Mouse (Mus musculus) adrenal gland, postnatal 4 days (tissue): ENCODE data around the gene Thnsl1. TPM values are rescaled to one million over a fixed set of nuclear protein-coding genes. Genes with fewer than 3 reads are reported as not detected.
A peak's percentile ranks its signal among the peaks of the same experiment; 100 is the strongest.

Experiments used
- DNase-seq, 2 experiments: peaks; one replicate each; pipeline ENCODE4 v3.0.0; 2021 to 2022; ENCODE audit warnings: low spot score in 2 of 2, mixed read lengths in 2 of 2
- long read RNA-seq, 2 experiments: library from polyadenylated mRNA; stranded (forward); transcript quantifications; one replicate each; pipeline ENCODE4 v2.0.0; 2021
- total RNA-seq, 2 experiments: library from RNA; stranded (reverse); gene quantifications; 2 replicates each; pipeline ENCODE4 v1.2.3; 2021

The Thnsl1 gene
- 1 to 10 TPM; 6.5 to 7.3 TPM for total RNA-seq
- long read RNA-seq, experiment 1, partial matches to known transcripts = 0 of 7 reads
- long read RNA-seq, experiment 1, other reads (novel, unspliced or antisense) = 4 of 7 reads
- long read RNA-seq, experiment 2, transcript Thnsl1-201 (3 exons, 3,899 nt) = major isoform, 15 of 18 reads
- long read RNA-seq, experiment 2, partial matches to known transcripts = 0 of 18 reads
- long read RNA-seq, experiment 2, other reads (novel, unspliced or antisense) = 2 of 18 reads

- peak; percentile 96 to 97 for DNase-seq
Measured at GRCm38 (mm10) chr2:21204912-21205830, at the start of gene Thnsl1, which contains the start of gene Enkur. TSS of gene Thnsl1 (plus strand) at chr2:21205724. TSS of gene Enkur (minus strand) at chr2:21205365.

GRCm38 (mm10) chr2:21164296-21164695, 41.2 kb upstream of the Thnsl1 start:
- no peak for DNase-seq

- no peak for DNase-seq
Measured at GRCm38 (mm10) chr2:21167916-21168315, 37.6 kb upstream of the Thnsl1 start.

- DNase-seq = no peak
Measured at GRCm38 (mm10) chr2:21172797-21173196, 32.7 kb upstream of the Thnsl1 start.

- no peak for DNase-seq
Measured at GRCm38 (mm10) chr2:21179136-21179535, 26.4 kb upstream of the Thnsl1 start.

GRCm38 (mm10) chr2:21182811-21183210, 22.7 kb upstream of the Thnsl1 start:
- DNase-seq = no peak

GRCm38 (mm10) chr2:21187576-21187975, 17.9 kb upstream of the Thnsl1 start:
- DNase-seq = peak; percentile 27 to 37

GRCm38 (mm10) chr2:21188610-21189009, 16.9 kb upstream of the Thnsl1 start:
- DNase-seq = no peak

- no peak for DNase-seq
Measured at GRCm38 (mm10) chr2:21191232-21191631, 14.3 kb upstream of the Thnsl1 start.

GRCm38 (mm10) chr2:21195233-21195632, 10.3 kb upstream of the Thnsl1 start:
- DNase-seq = no peak

- no peak for DNase-seq
Measured at GRCm38 (mm10) chr2:21199051-21199450, 6.5 kb upstream of the Thnsl1 start.

GRCm38 (mm10) chr2:21202754-21203153, 2.8 kb upstream of the Thnsl1 start:
- no peak for DNase-seq

GRCm38 (mm10) chr2:21205831-21206159, 271 bp downstream of the Thnsl1 start:
- no peak for DNase-seq

GRCm38 (mm10) chr2:21206278-21206677, 754 bp downstream of the Thnsl1 start:
- no peak for DNase-seq

GRCm38 (mm10) chr2:21211361-21211760, 5.8 kb downstream of the Thnsl1 start:
- DNase-seq = no peak

GRCm38 (mm10) chr2:21214322-21214721, 8.8 kb downstream of the Thnsl1 start:
- no peak for DNase-seq

- DNase-seq = no peak
Measured at GRCm38 (mm10) chr2:21215284-21215683, 9.8 kb downstream of the Thnsl1 start.

GRCm38 (mm10) chr2:21222453-21223384, 17.2 kb downstream of the Thnsl1 start:
- DNase-seq = no peak

GRCm38 (mm10) chr2:21230276-21230675, 24.8 kb downstream of the Thnsl1 start:
- no peak for DNase-seq

- DNase-seq = no peak
Measured at GRCm38 (mm10) chr2:21231147-21231546, 25.6 kb downstream of the Thnsl1 start.
